Mouse (Mus musculus) c-Kit-negative CD71-positive TER-119-positive erythroid progenitor cells, embryonic 14.5 days (primary cell): ENCODE measurements around the gene Olfr829.
"Not testable (repeated sequence)": the region's sequence is repeated elsewhere in the genome, so short reads cannot be mapped to it uniquely, and the experiment has no call there.

Experiments
- DNase-seq: peaks from one replicate; pipeline ENCODE4 v3.0.0-alpha.2; 2013; ENCODE audit warnings: low read depth, low spot score

Gene Olfr829

GRCm38 (mm10) chr9:18854633-18855032, at the start of gene Olfr829:
Gene Olfr829, plus strand, starts transcription at chr9:18854933.
- DNase-seq, result no peak

GRCm38 (mm10) chr9:18819426-18819825, 35.3 kb upstream of the Olfr829 start, which contains the start of gene Olfr828:
Gene Olfr828, minus strand, starts transcription at chr9:18819526.
- no peak for DNase-seq

GRCm38 (mm10) chr9:18874393-18874792, 19.7 kb downstream of the Olfr829 start, which contains the start of gene Olfr830:
Gene Olfr830, plus strand, starts transcription at chr9:18874693.
- DNase-seq, result no peak

- not testable (repeated sequence) for DNase-seq
Measured at GRCm38 (mm10) chr9:18907699-18908098, 53.0 kb downstream of the Olfr829 start.
